Mouse (Mus musculus) heart, adult 2 months (tissue): ENCODE data around the gene Sohlh1.

Experiments used
- CTCF ChIP-seq: fragments of 200-600 bp; IDR thresholded peaks from 2 replicates; pipeline ENCODE4 v1.8.1; 2022; ENCODE audit warnings: antibody characterized with exemption, mild to moderate bottlenecking, moderate library complexity
- EP300 ChIP-seq: fragments of 200-500 bp; IDR thresholded peaks from 2 replicates; pipeline ENCODE4 v1.6.1; 2011; ENCODE audit warnings: low read depth, low read length, control low read depth; ENCODE audit not compliant: insufficient read depth
- POLR2A ChIP-seq: fragments of 200-500 bp; IDR thresholded peaks from 2 replicates; pipeline ENCODE4 v1.6.1; 2011; ENCODE audit warnings: mild to moderate bottlenecking, low read depth, low read length, control low read depth; ENCODE audit not compliant: insufficient read depth

GRCm38 (mm10) chr2:25824751-25825150 lies 22.3 kb downstream of the Sohlh1 start:
- no peak for TF ChIP-seq EP300
- no peak for TF ChIP-seq CTCF
- TF ChIP-seq POLR2A = no peak
